Mouse (Mus musculus): ENCODE results near the gene Tubgcp3.

GRCm38 (mm10) chr8:12668832-12669231, 3.2 kb downstream of the Tubgcp3 start:
- no peak for TF ChIP-seq CTCF (IDR thresholded peaks at IDR 0.05; ENCODE audit: low read depth, low read length)
- no peak for TF ChIP-seq POLR2A (IDR thresholded peaks at IDR 0.05; ENCODE audit: extremely low read depth, insufficient read depth, low read length)
